Mouse (Mus musculus): ENCODE results near the gene Herc3. TPM values are rescaled to one million over a fixed set of nuclear protein-coding genes. Genes with fewer than 3 reads are reported as not detected.

The Herc3 gene
- polyA plus RNA-seq, 1 experiment from 2014 or later, result 58.2 TPM

GRCm38 (mm10) chr6:58844188-58844822 is 13.0 kb downstream of the Herc3 start:
- Histone ChIP-seq H3K4me2 (ENCODE audit: low read length) (no peak overlapping the region), H3K4me1 (ENCODE audit: control insufficient read depth in 2 of 2, insufficient read depth in 2 of 2, low read length in 2 of 2) (0 out of 4 replicates have a peak, but pooled peaks cover 0 to 5% of the 10 kb centered on the region in 2 experiments), H3K27ac (replicated peaks in 1 of 2; ENCODE audit: control insufficient read depth in 1 of 2, insufficient read depth in 1 of 2, low read depth in 2 of 2, low read length in 2 of 2) (no peak overlapping the region), H3K27me3 (ENCODE audit: control insufficient read depth, insufficient read depth, low read length) (no peaks in the 10 kb centered on the region), H3K9me3 (ENCODE audit: control insufficient read depth, low read length) (no peaks in the 10 kb centered on the region), H3K9ac (ENCODE audit: low read length) (no peak overlapping the region), H3K36me3 (ENCODE audit: control insufficient read depth, insufficient read depth, low read length) (peaks cover 21% of the 10 kb centered on the region), H3K4me3 (ENCODE audit: control insufficient read depth in 1 of 2, insufficient read depth in 1 of 2, low read depth in 1 of 2, low read length in 2 of 2) (no peak overlapping the region)
- no peak for ATAC-seq (ENCODE audit: insufficient number of reproducible peaks, insufficient read depth, low FRiP score, low read depth)
- 88% methylated on average over 8 of the region's 8 CpGs for WGBS

GRCm38 (mm10) chr6:58846850-58847692 is 15.8 kb downstream of the Herc3 start:
- no peak overlapping the region for H3K9ac ChIP-seq (ENCODE audit: low read length)
- H3K4me3 ChIP-seq (ENCODE audit: control insufficient read depth in 1 of 2, insufficient read depth in 1 of 2, low read depth in 1 of 2, low read length in 2 of 2), result no peak overlapping the region
- H3K4me1 ChIP-seq (ENCODE audit: control insufficient read depth in 2 of 2, insufficient read depth in 2 of 2, low read length in 2 of 2), result no peaks in the 10 kb centered on the region
- H3K9me3 ChIP-seq (ENCODE audit: control insufficient read depth, low read length), result no peaks in the 10 kb centered on the region
- 89% methylated on average over 9 of the region's 9 CpGs for WGBS
- no peak overlapping the region for H3K4me2 ChIP-seq (ENCODE audit: low read length)
- no peak for ATAC-seq (ENCODE audit: insufficient number of reproducible peaks, insufficient read depth, low FRiP score, low read depth)
- H3K27me3 ChIP-seq (ENCODE audit: control insufficient read depth, insufficient read depth, low read length), result no peaks in the 10 kb centered on the region
- H3K36me3 ChIP-seq (ENCODE audit: control insufficient read depth, insufficient read depth, low read length), result peaks cover 25% of the 10 kb centered on the region
- no peak overlapping the region for H3K27ac ChIP-seq (replicated peaks in 1 of 2; ENCODE audit: control insufficient read depth in 1 of 2, insufficient read depth in 1 of 2, low read depth in 2 of 2, low read length in 2 of 2)

GRCm38 (mm10) chr6:58847836-58848235 is 16.6 kb downstream of the Herc3 start:
- no peak overlapping the region for H3K4me3 ChIP-seq (ENCODE audit: control insufficient read depth in 1 of 2, insufficient read depth in 1 of 2, low read depth in 1 of 2, low read length in 2 of 2)
- H3K9ac ChIP-seq (ENCODE audit: low read length), result no peak overlapping the region
- no peaks in the 10 kb centered on the region for H3K27me3 ChIP-seq (ENCODE audit: control insufficient read depth, insufficient read depth, low read length)
- 77% methylated on average over 5 of the region's 5 CpGs for WGBS
- no peak overlapping the region for H3K4me2 ChIP-seq (ENCODE audit: low read length)
- ATAC-seq (ENCODE audit: insufficient number of reproducible peaks, insufficient read depth, low FRiP score, low read depth), result no peak
- no peak overlapping the region for H3K27ac ChIP-seq (replicated peaks in 1 of 2; ENCODE audit: control insufficient read depth in 1 of 2, insufficient read depth in 1 of 2, low read depth in 2 of 2, low read length in 2 of 2)
- no peaks in the 10 kb centered on the region for H3K9me3 ChIP-seq (ENCODE audit: control insufficient read depth, low read length)
- peaks cover 25% of the 10 kb centered on the region for H3K36me3 ChIP-seq (ENCODE audit: control insufficient read depth, insufficient read depth, low read length)
- no peaks in the 10 kb centered on the region for H3K4me1 ChIP-seq (ENCODE audit: control insufficient read depth in 2 of 2, insufficient read depth in 2 of 2, low read length in 2 of 2)

GRCm38 (mm10) chr6:58849356-58849755 is 18.1 kb downstream of the Herc3 start:
- Histone ChIP-seq H3K4me1 (ENCODE audit: control insufficient read depth in 2 of 2, insufficient read depth in 2 of 2, low read length in 2 of 2) (no peaks in the 10 kb centered on the region), H3K9me3 (ENCODE audit: control insufficient read depth, low read length) (no peaks in the 10 kb centered on the region), H3K4me3 (ENCODE audit: control insufficient read depth in 1 of 2, insufficient read depth in 1 of 2, low read depth in 1 of 2, low read length in 2 of 2) (no peak overlapping the region), H3K4me2 (ENCODE audit: low read length) (no peak overlapping the region), H3K27me3 (ENCODE audit: control insufficient read depth, insufficient read depth, low read length) (no peaks in the 10 kb centered on the region), H3K9ac (ENCODE audit: low read length) (no peak overlapping the region), H3K27ac (replicated peaks in 1 of 2; ENCODE audit: control insufficient read depth in 1 of 2, insufficient read depth in 1 of 2, low read depth in 2 of 2, low read length in 2 of 2) (no peak overlapping the region), H3K36me3 (ENCODE audit: control insufficient read depth, insufficient read depth, low read length) (peaks cover 18% of the 10 kb centered on the region)
- 76% methylated on average over 5 of the region's 5 CpGs for WGBS
- ATAC-seq (ENCODE audit: insufficient number of reproducible peaks, insufficient read depth, low FRiP score, low read depth), result no peak

- Histone ChIP-seq H3K27ac (replicated peaks in 1 of 2; ENCODE audit: control insufficient read depth in 1 of 2, insufficient read depth in 1 of 2, low read depth in 2 of 2, low read length in 2 of 2) (no peak overlapping the region), H3K36me3 (ENCODE audit: control insufficient read depth, insufficient read depth, low read length) (peaks cover 28% of the 10 kb centered on the region), H3K4me2 (ENCODE audit: low read length) (no peak overlapping the region), H3K9me3 (ENCODE audit: control insufficient read depth, low read length) (no peaks in the 10 kb centered on the region), H3K4me1 (ENCODE audit: control insufficient read depth in 2 of 2, insufficient read depth in 2 of 2, low read length in 2 of 2) (peaks cover 2 to 7% of the 10 kb centered on the region in 2 experiments; a peak in 3 of 4 replicates), H3K27me3 (ENCODE audit: control insufficient read depth, insufficient read depth, low read length) (no peaks in the 10 kb centered on the region), H3K4me3 (ENCODE audit: control insufficient read depth in 1 of 2, insufficient read depth in 1 of 2, low read depth in 1 of 2, low read length in 2 of 2) (no peak overlapping the region), H3K9ac (ENCODE audit: low read length) (no peak overlapping the region)
- WGBS, result 81% methylated on average over 10 of the region's 10 CpGs
- ATAC-seq (ENCODE audit: insufficient number of reproducible peaks, insufficient read depth, low FRiP score, low read depth), result no peak
Observed at GRCm38 (mm10) chr6:58855676-58856367, 24.6 kb downstream of the Herc3 start.

- 53% methylated on average over 2 of the region's 2 CpGs for WGBS
- H3K27ac ChIP-seq (replicated peaks in 1 of 2; ENCODE audit: control insufficient read depth in 1 of 2, insufficient read depth in 1 of 2, low read depth in 2 of 2, low read length in 2 of 2), result no peak overlapping the region
Observed at GRCm38 (mm10) chr6:58856494-58856893, 25.2 kb downstream of the Herc3 start.

GRCm38 (mm10) chr6:58859517-58859916 is 28.3 kb downstream of the Herc3 start:
- Histone ChIP-seq H3K27ac (replicated peaks in 1 of 2; ENCODE audit: control insufficient read depth in 1 of 2, insufficient read depth in 1 of 2, low read depth in 2 of 2, low read length in 2 of 2) (no peak overlapping the region), H3K36me3 (ENCODE audit: control insufficient read depth, insufficient read depth, low read length) (peaks cover 28% of the 10 kb centered on the region), H3K9ac (ENCODE audit: low read length) (no peak overlapping the region), H3K4me1 (ENCODE audit: control insufficient read depth in 2 of 2, insufficient read depth in 2 of 2, low read length in 2 of 2) (peaks cover 5 to 12% of the 10 kb centered on the region in 2 experiments; a peak in 3 of 4 replicates), H3K27me3 (ENCODE audit: control insufficient read depth, insufficient read depth, low read length) (no peaks in the 10 kb centered on the region), H3K4me2 (ENCODE audit: low read length) (no peak overlapping the region), H3K4me3 (ENCODE audit: control insufficient read depth in 1 of 2, insufficient read depth in 1 of 2, low read depth in 1 of 2, low read length in 2 of 2) (no peak overlapping the region), H3K9me3 (ENCODE audit: control insufficient read depth, low read length) (no peaks in the 10 kb centered on the region)
- WGBS, result 87% methylated on average over 4 of the region's 4 CpGs
- no peak for ATAC-seq (ENCODE audit: insufficient number of reproducible peaks, insufficient read depth, low FRiP score, low read depth)

More at GRCm38 (mm10) chr6:58856494-58856893, 25.2 kb downstream of the Herc3 start:
- no peak overlapping the region for H3K4me2 ChIP-seq (ENCODE audit: low read length)
- ATAC-seq (ENCODE audit: insufficient number of reproducible peaks, insufficient read depth, low FRiP score, low read depth), result no peak
- peaks cover 2 to 7% of the 10 kb centered on the region in 2 experiments; a peak in 3 of 4 replicates for H3K4me1 ChIP-seq (ENCODE audit: control insufficient read depth in 2 of 2, insufficient read depth in 2 of 2, low read length in 2 of 2)
- no peaks in the 10 kb centered on the region for H3K9me3 ChIP-seq (ENCODE audit: control insufficient read depth, low read length)
- H3K27me3 ChIP-seq (ENCODE audit: control insufficient read depth, insufficient read depth, low read length), result no peaks in the 10 kb centered on the region
- H3K36me3 ChIP-seq (ENCODE audit: control insufficient read depth, insufficient read depth, low read length), result peaks cover 28% of the 10 kb centered on the region
- H3K4me3 ChIP-seq (ENCODE audit: control insufficient read depth in 1 of 2, insufficient read depth in 1 of 2, low read depth in 1 of 2, low read length in 2 of 2), result no peak overlapping the region
- H3K9ac ChIP-seq (ENCODE audit: low read length), result no peak overlapping the region
